Mouse (Mus musculus): ENCODE data around the gene Tmem201. TPM values are rescaled to one million over a fixed set of nuclear protein-coding genes. Genes with fewer than 3 reads are reported as not detected.

Tmem201 gene
- total and polyA plus RNA-seq, 3 experiments: 6.4 to 29.2 (median 16.2) TPM

DNA sequence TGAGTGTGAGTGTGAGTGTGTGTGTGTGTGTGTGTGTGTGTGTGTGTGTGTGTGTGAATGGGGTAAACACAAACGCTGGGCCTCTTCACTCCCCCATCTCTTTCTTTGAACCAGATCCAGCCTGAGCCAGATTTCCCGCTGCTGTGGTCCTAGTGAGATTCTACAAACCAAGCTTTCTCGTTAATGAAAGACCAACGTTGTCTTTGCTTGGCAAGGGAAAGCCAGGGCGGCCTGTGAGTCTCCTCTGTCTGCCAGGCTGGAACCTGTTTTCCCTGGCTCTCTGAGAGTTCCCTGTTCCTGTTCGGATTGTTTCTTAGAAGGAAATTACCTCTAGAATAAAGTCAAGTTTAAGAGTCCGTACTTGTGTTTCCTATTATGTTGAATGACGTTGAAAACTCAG, 45.1 kb upstream of the Tmem201 start:
- peaks cover 4% of the 10 kb centered on the region for H3K27me3 ChIP-seq (replicated peaks)
- H3K9ac ChIP-seq (ENCODE audit: insufficient read depth, low read depth): no peak overlapping the region
- no peaks in the 10 kb centered on the region for H3K79me2 ChIP-seq (replicated peaks; ENCODE audit: control insufficient read depth, extremely low read depth, insufficient read depth, poor library complexity, severe bottlenecking)
- dilution Hi-C loops (cut with MboI; ENCODE audit: extremely low pct_ligation_motif_present, extremely low pct_unique_long_range_greater_than_20kb, low sequenced_read_pairs) (loop anchor here (25.0 kb wide), 1 partner anchor 179 kb away; the partner anchor contains the start of gene Spsb1), in situ Hi-C loops (cut with MboI; ENCODE audit: low pct_ligation_motif_present, low pct_unique_long_range_greater_than_20kb, low sequenced_read_pairs) (no loop called here)
- no peak overlapping the region for H3K27ac ChIP-seq (ENCODE audit: insufficient read depth, low read depth)
- no peak overlapping the region for H3K4me3 ChIP-seq (replicated peaks in 1 of 3; ENCODE audit: low read depth in 2 of 3, low read length in 2 of 3, poor library complexity in 1 of 3)
- DNase-seq (ENCODE audit: extremely low read depth): no peak
- H3K9me3 ChIP-seq (replicated peaks; ENCODE audit: low read length): peaks cover 4% of the 10 kb centered on the region
- H3K4me1 ChIP-seq (ENCODE audit: control insufficient read depth in 1 of 2, insufficient read depth in 2 of 2): peaks cover 13 to 24% of the 10 kb centered on the region in 2 experiments
- H3K36me3 ChIP-seq (replicated peaks in 1 of 2; ENCODE audit: control insufficient read depth in 1 of 2, insufficient read depth in 1 of 2, low read length in 1 of 2): peaks cover 0 to 2% of the 10 kb centered on the region in 2 experiments
- no peak overlapping the region for H3K4me2 ChIP-seq (ENCODE audit: insufficient read depth, low read depth, poor library complexity, severe bottlenecking)
- no peak for TF ChIP-seq BHLHE40 (IDR thresholded peaks at IDR 0.05; ENCODE audit: low read depth, low read length)
- TF ChIP-seq USF2 (conservative IDR thresholded peaks at IDR 0.05; ENCODE audit: low read depth, low read length): no peak
- TF ChIP-seq SIN3A (IDR thresholded peaks at IDR 0.05; ENCODE audit: low read length): no peak
- no peak for TF ChIP-seq SMC3 (IDR thresholded peaks at IDR 0.05; ENCODE audit: low read depth, low read length)
- TF ChIP-seq CHD2 (IDR thresholded peaks at IDR 0.05; ENCODE audit: low read length): no peak
- TF ChIP-seq ELF1 (IDR thresholded peaks at IDR 0.05; ENCODE audit: low read depth, low read length): no peak
- TF ChIP-seq ZKSCAN1 (IDR thresholded peaks at IDR 0.05; ENCODE audit: borderline replicate concordance, low read depth, low read length): no peak

DNA sequence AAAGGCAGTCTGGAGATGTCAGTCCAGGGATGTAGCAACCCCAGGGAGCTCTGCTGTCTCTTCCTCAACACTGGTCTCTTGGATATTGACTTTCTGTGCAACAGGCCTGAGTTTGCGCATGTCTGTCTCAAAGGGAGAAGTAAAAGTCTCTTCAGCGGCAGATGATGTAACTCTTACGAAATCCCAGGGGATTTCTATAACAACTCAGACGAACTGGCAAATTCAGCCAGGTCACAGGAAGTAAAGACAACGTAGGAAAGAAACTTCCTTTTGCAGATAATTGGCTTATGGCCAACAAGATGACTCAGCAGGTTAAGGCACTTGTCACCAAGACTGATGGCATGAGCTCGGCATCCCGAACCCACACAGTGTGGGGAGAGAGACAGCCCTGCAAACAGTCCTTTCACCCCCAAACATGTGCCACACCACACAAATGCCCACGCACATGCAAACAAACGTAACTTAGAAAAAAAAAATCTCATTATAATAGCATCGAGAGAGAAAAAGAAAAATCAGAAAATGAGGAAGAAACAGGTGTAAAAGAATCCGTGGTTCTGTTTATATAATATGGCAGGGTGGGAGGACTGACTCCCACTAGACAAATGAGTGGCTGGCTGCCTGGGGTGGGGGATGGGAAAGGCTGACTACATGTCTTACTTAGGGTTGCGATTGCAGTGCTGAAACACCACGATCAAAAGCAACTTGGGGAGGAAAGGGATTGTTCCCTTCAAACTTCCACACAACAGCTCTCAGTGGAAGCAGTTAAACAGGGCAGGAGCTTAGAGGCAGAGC, 42.9 kb upstream of the Tmem201 start:
- in situ Hi-C loops (cut with MboI; ENCODE audit: low pct_ligation_motif_present, low pct_unique_long_range_greater_than_20kb, low sequenced_read_pairs): no loop called here
- Histone ChIP-seq H3K9ac (ENCODE audit: insufficient read depth, low read depth) (peak overlapping the region; percentile 52; the same call in 1 of the 2 replicates), H3K4me1 (ENCODE audit: control insufficient read depth in 1 of 2, insufficient read depth in 2 of 2) (peaks cover 22 to 29% of the 10 kb centered on the region in 2 experiments), H3K36me3 (replicated peaks in 1 of 2; ENCODE audit: control insufficient read depth in 1 of 2, insufficient read depth in 1 of 2, low read length in 1 of 2) (peaks cover 0 to 6% of the 10 kb centered on the region in 2 experiments), H3K9me3 (replicated peaks; ENCODE audit: low read length) (no peaks in the 10 kb centered on the region), H3K27me3 (replicated peaks) (no peaks in the 10 kb centered on the region), H3K4me3 (replicated peaks in 1 of 3; ENCODE audit: low read depth in 2 of 3, low read length in 2 of 3, poor library complexity in 1 of 3) (peak overlapping the region; percentile 14 to 57 (median 48)), H3K4me2 (ENCODE audit: insufficient read depth, low read depth, poor library complexity, severe bottlenecking) (peak overlapping the region; percentile 69), H3K79me2 (replicated peaks; ENCODE audit: control insufficient read depth, extremely low read depth, insufficient read depth, poor library complexity, severe bottlenecking) (no peaks in the 10 kb centered on the region), H3K27ac (ENCODE audit: insufficient read depth, low read depth) (peak overlapping the region; percentile 74)
- dilution Hi-C loops (cut with MboI; ENCODE audit: extremely low pct_ligation_motif_present, extremely low pct_unique_long_range_greater_than_20kb, low sequenced_read_pairs): loop anchor here (25.0 kb wide), 1 partner anchor 182 kb away; the partner anchor contains the start of gene Spsb1
- DNase-seq (ENCODE audit: extremely low read depth): peak; percentile 96
- TF ChIP-seq MAFK (IDR thresholded peaks at IDR 0.05; ENCODE audit: insufficient replicate concordance, low read length) (peak; percentile 99), SIN3A (IDR thresholded peaks at IDR 0.05; ENCODE audit: low read length) (peak; percentile 83), ELF1 (IDR thresholded peaks at IDR 0.05; ENCODE audit: low read depth, low read length) (peak; percentile 60; the same call in 1 of the 2 replicates), MXI1 (IDR thresholded peaks at IDR 0.05; ENCODE audit: low read depth, low read length) (peak; percentile 70), ZKSCAN1 (IDR thresholded peaks at IDR 0.05; ENCODE audit: borderline replicate concordance, low read depth, low read length) (no peak), HCFC1 (IDR thresholded peaks at IDR 0.05; ENCODE audit: low read depth, low read length) (peak; percentile 64), NRF1 (IDR thresholded peaks at IDR 0.05; ENCODE audit: low read depth, low read length) (peak; percentile 86), ZMIZ1 (IDR thresholded peaks at IDR 0.05; ENCODE audit: low read depth, low read length) (peak; percentile 67; the same call in 1 of the 2 replicates), USF2 (conservative IDR thresholded peaks at IDR 0.05; ENCODE audit: low read depth, low read length) (no peak), EP300 (IDR thresholded peaks at IDR 0.05; ENCODE audit: low read length) (peak; percentile 81), RAD21 (IDR thresholded peaks at IDR 0.05; ENCODE audit: low read depth, low read length) (no peak), GABPA (IDR thresholded peaks at IDR 0.05; ENCODE audit: insufficient replicate concordance, low read depth, low read length) (peak; percentile 68), KAT2A (IDR thresholded peaks at IDR 0.05; ENCODE audit: insufficient replicate concordance, low read length) (0 out of 2 replicates have a peak, but pooled peaks have one; percentile 63), ZC3H11A (IDR thresholded peaks at IDR 0.05; ENCODE audit: low read depth, low read length) (no peak), POLR2A (IDR thresholded peaks at IDR 0.05; ENCODE audit: low read depth, low read length) (peak; percentile 52), CTCF (conservative IDR thresholded peaks at IDR 0.05 in 1 of 2, IDR thresholded peaks at IDR 0.05 in 1 of 2; ENCODE audit: low read depth in 2 of 2, low read length in 2 of 2) (no peak), JUN (IDR thresholded peaks at IDR 0.05; ENCODE audit: insufficient read depth, low read depth, low read length) (peak; percentile 74), TCF12 (IDR thresholded peaks at IDR 0.05; ENCODE audit: low read depth, low read length) (peak; percentile 67), PAX5 (IDR thresholded peaks at IDR 0.05; ENCODE audit: low read length) (no peak), SMC3 (IDR thresholded peaks at IDR 0.05; ENCODE audit: low read depth, low read length) (no peak), UBTF (IDR thresholded peaks at IDR 0.05; ENCODE audit: low read depth, low read length) (no peak), NELFE (IDR thresholded peaks at IDR 0.05; ENCODE audit: low read depth, low read length) (peak; percentile 54; the same call in 1 of the 2 replicates), CHD2 (IDR thresholded peaks at IDR 0.05; ENCODE audit: low read length) (peak; percentile 69), RCOR1 (conservative IDR thresholded peaks at IDR 0.05; ENCODE audit: low read depth, low read length) (no peak), TBP (conservative IDR thresholded peaks at IDR 0.05; ENCODE audit: low read depth, low read length) (peak; percentile 63), ZNF384 (IDR thresholded peaks at IDR 0.05; ENCODE audit: low read depth, low read length) (peak; percentile 21; the same call in 1 of the 2 replicates), IRF4 (IDR thresholded peaks at IDR 0.05; ENCODE audit: low read depth, low read length) (peak; percentile 64), MYC (IDR thresholded peaks at IDR 0.05; ENCODE audit: low read depth, low read length) (peak; percentile 68; the same call in 1 of the 2 replicates)
